Mouse (Mus musculus) urinary bladder, postnatal 14 days (tissue): ENCODE results near the gene Chek2.
A peak's percentile ranks its signal among the peaks of the same experiment; 100 is the strongest.
"Not testable (repeated sequence)": the region's sequence is repeated elsewhere in the genome, so short reads cannot be mapped to it uniquely, and the experiment has no call there.

Source experiments
- DNase-seq: peaks from one replicate; pipeline ENCODE4 v3.0.0; 2021; ENCODE audit warnings: low spot score

The Chek2 gene

GRCm38 (mm10) chr5:110839038-110839677 lies 621 bp upstream of the Chek2 start:
- DNase-seq, result no peak

GRCm38 (mm10) chr5:110840465-110840864 lies 686 bp downstream of the Chek2 start:
- DNase-seq, result peak; percentile 57

GRCm38 (mm10) chr5:110841046-110841862 lies 1.5 kb downstream of the Chek2 start:
- no peak for DNase-seq

GRCm38 (mm10) chr5:110852990-110853389 lies 13.2 kb downstream of the Chek2 start:
- no peak for DNase-seq

- no peak for DNase-seq
These were observed 17.3 kb downstream of the Chek2 start for GRCm38 (mm10) chr5:110857091-110857490.

- DNase-seq, result peak; percentile 59
These were observed 19.4 kb downstream of the Chek2 start for GRCm38 (mm10) chr5:110859013-110859650.

- DNase-seq, result no peak
These were observed 20.7 kb downstream of the Chek2 start for GRCm38 (mm10) chr5:110860445-110860844.

- DNase-seq, result no peak
These were observed 28.7 kb downstream of the Chek2 start for GRCm38 (mm10) chr5:110868460-110868859.

- DNase-seq, result peak; percentile 33
These were observed 29.5 kb downstream of the Chek2 start for GRCm38 (mm10) chr5:110869242-110869669.

GRCm38 (mm10) chr5:110873160-110873559 lies 33.4 kb downstream of the Chek2 start:
- DNase-seq, result no peak

GRCm38 (mm10) chr5:110874711-110875110 lies 34.9 kb downstream of the Chek2 start:
- no peak for DNase-seq

GRCm38 (mm10) chr5:110875286-110875685 lies 35.5 kb downstream of the Chek2 start:
- DNase-seq, result no peak

- no peak for DNase-seq
These were observed 38.1 kb downstream of the Chek2 start for GRCm38 (mm10) chr5:110877666-110878505.

GRCm38 (mm10) chr5:110878526-110878925 lies 38.7 kb downstream of the Chek2 start:
- DNase-seq, result not testable (repeated sequence)

GRCm38 (mm10) chr5:110879042-110879441 lies 39.3 kb downstream of the Chek2 start:
- DNase-seq, result no peak

- DNase-seq, result peak; percentile 85
These were observed 40.0 kb downstream of the Chek2 start, which contains the start of gene Ttc28 for GRCm38 (mm10) chr5:110879584-110880374. TSS of gene Ttc28 (plus strand) at chr5:110879803.

- DNase-seq, result no peak
These were observed 48.8 kb downstream of the Chek2 start for GRCm38 (mm10) chr5:110888596-110888995.

- DNase-seq, result no peak
These were observed 50.2 kb downstream of the Chek2 start for GRCm38 (mm10) chr5:110889945-110890344.

- no peak for DNase-seq
These were observed 50.8 kb downstream of the Chek2 start for GRCm38 (mm10) chr5:110890561-110890960.

GRCm38 (mm10) chr5:110897114-110897788 lies 57.5 kb downstream of the Chek2 start:
- no peak for DNase-seq
